Mouse (Mus musculus) olfactory bulb, adult 2 months (tissue): Measurements from ENCODE around the gene Insl6. TPM values are rescaled to one million over a fixed set of nuclear protein-coding genes. Genes with fewer than 3 reads are reported as not detected.

Source experiments
- H3K27ac ChIP-seq: fragments of 200-500 bp; 2 replicates; pipeline ENCODE4 v1.5.1; 2012; ENCODE audit warnings: low read depth, low read length; ENCODE audit not compliant: insufficient read depth
- H3K4me1 ChIP-seq: fragments of 200-500 bp; 2 replicates; pipeline ENCODE4 v1.6.1; 2012; ENCODE audit warnings: low read length; ENCODE audit not compliant: control insufficient read depth, insufficient read depth
- H3K4me3 ChIP-seq: fragments of 200-500 bp; 2 replicates; pipeline ENCODE4 v1.5.1; 2012; ENCODE audit warnings: mild to moderate bottlenecking, low read depth, low read length, moderate library complexity; ENCODE audit not compliant: insufficient read depth
- CTCF ChIP-seq: fragments of 200-500 bp; IDR thresholded peaks from 2 replicates; pipeline ENCODE4 v1.5.1; 2012; ENCODE audit warnings: low read depth, mild to moderate bottlenecking, low read length, moderate library complexity; ENCODE audit not compliant: insufficient read depth
- POLR2A ChIP-seq: fragments of 200-500 bp; IDR thresholded peaks from 2 replicates; pipeline ENCODE4 v1.6.1; 2012; ENCODE audit warnings: mild to moderate bottlenecking, low read depth, low read length, moderate library complexity; ENCODE audit not compliant: insufficient read depth
- WGBS: fragments of 180-500 bp; shearing (Covaris S2); methylation state at CpG from one replicate; pipeline ENCODE4 v1.1.7; 2018; 5-methylcytosine and 5-hydroxymethylcytosine counted together
- polyA plus RNA-seq: library from polyadenylated mRNA; stranded (reverse); fragments of >200 nt; gene quantifications from 2 replicates; pipeline ENCODE4 v1.2.4, GENCODE M21; 2012; ENCODE audit warnings: low replicate concordance; ENCODE audit not compliant: missing spikeins, insufficient read depth, insufficient read length

The Insl6 gene
- polyA plus RNA-seq, 1 experiment = not detected

DNA sequence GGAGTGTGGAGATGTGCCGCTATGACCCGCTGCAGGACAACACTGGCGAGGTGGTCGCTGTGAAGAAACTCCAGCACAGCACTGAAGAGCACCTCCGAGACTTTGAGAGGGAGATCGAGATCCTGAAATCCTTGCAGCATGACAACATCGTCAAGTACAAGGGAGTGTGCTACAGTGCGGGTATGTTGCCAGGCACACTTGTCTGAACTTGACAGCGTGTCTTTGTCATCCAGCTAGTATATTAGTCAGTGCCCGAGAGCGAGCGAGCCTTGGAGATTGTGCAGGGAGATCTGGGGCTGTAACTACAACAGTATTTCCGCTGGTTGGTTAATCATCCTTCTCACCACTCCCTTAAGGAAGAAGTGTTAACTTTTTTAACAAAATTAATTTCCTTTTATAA lies 24.2 kb downstream of the Insl6 start:
- WGBS = 81% methylated on average over 13 of the region's 13 CpGs

GRCm38 (mm10) chr19:29297366-29297765 lies 27.8 kb downstream of the Insl6 start:
- Histone ChIP-seq H3K4me1 (peaks cover 2% of the 10 kb centered on the region), H3K27ac (no peak overlapping the region), H3K4me3 (no peak overlapping the region)
- no peak for TF ChIP-seq CTCF
- TF ChIP-seq POLR2A = no peak
- WGBS = 96% methylated on average over 1 of the region's 1 CpGs

More for the DNA sequence above, 24.2 kb downstream of the Insl6 start:
- Histone ChIP-seq H3K4me3 (no peak overlapping the region), H3K4me1 (no peaks in the 10 kb centered on the region), H3K27ac (no peak overlapping the region)
- TF ChIP-seq CTCF (no peak), POLR2A (no peak)

DNA sequence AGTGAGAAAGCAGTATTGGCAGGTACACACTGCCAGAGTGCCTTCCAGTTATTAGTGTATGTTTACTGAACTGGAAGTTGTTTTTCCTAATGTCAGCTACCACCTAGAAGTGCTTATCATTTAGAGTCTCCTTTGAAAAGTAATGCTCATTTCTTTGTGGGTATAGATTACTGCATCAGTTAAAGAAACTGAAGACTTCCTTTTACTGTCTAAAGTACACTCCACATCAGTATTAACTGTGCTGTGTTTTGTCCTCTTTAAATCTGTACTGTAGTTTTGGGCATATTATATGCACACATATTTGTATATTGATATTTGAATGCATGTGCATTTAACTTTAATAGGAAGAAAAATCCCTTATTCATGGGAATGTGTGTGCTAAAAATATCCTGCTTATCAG lies 29.0 kb downstream of the Insl6 start:
- Histone ChIP-seq H3K4me3 (no peak overlapping the region), H3K27ac (no peak overlapping the region), H3K4me1 (peaks cover 5% of the 10 kb centered on the region)
- TF ChIP-seq POLR2A = no peak
- TF ChIP-seq CTCF = no peak

DNA sequence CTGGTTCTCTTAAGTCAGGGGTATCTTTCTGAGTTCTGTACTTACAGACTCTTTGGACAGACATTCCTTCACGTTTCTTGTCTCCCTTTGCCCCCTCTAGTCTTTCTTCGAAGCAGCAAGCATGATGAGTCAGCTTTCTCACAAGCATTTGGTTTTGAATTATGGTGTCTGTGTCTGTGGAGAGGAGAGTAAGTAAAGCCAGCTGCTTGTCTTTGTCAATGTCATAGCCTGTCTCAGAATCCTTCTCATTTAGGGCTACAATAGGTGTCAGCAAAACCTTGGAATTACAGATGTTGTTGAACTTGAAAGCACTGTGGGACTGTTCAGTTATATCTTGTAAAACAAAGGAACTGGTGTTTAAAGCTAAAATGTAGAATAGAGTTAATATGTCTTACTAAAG lies 30.4 kb downstream of the Insl6 start:
- Histone ChIP-seq H3K4me3 (no peak overlapping the region), H3K4me1 (peaks cover 5% of the 10 kb centered on the region), H3K27ac (no peak overlapping the region)
- no peak for TF ChIP-seq POLR2A
- TF ChIP-seq CTCF = no peak
- 54% methylated on average over 2 of the region's 2 CpGs for WGBS

DNA sequence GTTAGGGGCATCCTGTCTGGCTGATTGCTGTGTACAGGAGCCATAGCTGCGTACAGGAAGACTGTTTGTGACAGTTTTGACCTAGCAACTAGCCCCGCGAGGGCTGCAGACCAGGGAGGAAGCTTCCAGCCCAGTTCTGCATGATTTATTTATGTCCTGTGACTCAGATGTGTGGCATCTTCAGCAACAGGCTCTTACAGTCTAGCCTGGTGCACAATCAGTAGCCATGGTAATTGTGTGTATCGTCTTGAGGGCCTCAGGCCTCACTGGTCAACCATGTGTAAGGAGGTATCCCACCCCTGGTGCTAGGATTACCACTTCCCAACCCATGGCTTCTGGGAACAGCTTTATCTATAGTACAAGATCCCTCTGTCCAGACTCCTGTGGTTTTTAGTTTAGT lies 32.6 kb downstream of the Insl6 start:
- Histone ChIP-seq H3K27ac (no peak overlapping the region), H3K4me1 (peaks cover 5% of the 10 kb centered on the region), H3K4me3 (no peak overlapping the region)
- WGBS = 69% methylated on average over 4 of the region's 4 CpGs
- TF ChIP-seq CTCF (no peak), POLR2A (no peak)

DNA sequence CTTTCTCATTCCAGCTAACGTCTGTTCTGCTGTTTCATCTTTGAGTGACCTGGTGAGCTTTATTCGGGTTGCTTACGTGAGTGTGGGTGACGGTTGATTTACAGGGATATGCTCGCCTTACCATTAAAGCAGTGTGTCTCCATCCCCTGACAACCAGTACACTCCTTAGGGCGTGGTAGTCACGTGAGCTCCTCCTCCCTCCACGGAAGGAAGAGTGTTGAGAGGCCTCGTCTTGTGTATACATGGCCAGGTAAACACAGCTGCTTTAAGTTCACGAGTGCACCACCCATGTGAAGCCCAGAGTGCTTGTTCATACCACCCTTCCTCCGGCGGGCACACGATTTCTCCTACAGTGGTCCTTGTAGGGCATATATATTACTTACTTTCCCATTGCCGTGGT lies 33.6 kb downstream of the Insl6 start:
- 84% methylated on average over 14 of the region's 14 CpGs for WGBS
- no peak overlapping the region for H3K27ac ChIP-seq

DNA sequence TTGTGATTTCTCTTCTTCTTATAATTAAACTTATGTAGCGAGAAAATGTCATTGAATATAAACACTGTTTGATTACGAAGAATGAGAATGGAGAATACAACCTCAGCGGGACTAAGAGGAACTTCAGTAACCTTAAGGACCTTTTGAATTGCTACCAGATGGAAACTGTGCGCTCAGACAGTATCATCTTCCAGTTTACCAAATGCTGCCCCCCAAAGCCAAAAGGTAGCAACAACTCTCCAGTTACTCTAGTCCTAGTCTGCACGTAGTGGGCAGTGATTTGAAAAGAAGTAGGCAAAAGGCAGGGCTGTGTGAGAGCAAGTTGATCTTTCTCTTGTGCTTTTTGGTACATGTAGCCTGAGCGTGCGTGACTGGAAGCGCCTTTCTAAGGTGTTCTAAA lies 37.3 kb downstream of the Insl6 start:
- peaks cover 11% of the 10 kb centered on the region for H3K4me1 ChIP-seq
- WGBS = 72% methylated on average over 8 of the region's 8 CpGs
- TF ChIP-seq POLR2A (no peak), CTCF (no peak)
- H3K4me3 ChIP-seq = no peak overlapping the region
- no peak overlapping the region for H3K27ac ChIP-seq

More for the DNA sequence above, 33.6 kb downstream of the Insl6 start:
- no peak overlapping the region for H3K4me3 ChIP-seq
- H3K4me1 ChIP-seq = peaks cover 7% of the 10 kb centered on the region
- no peak for TF ChIP-seq CTCF
- TF ChIP-seq POLR2A = no peak

- WGBS = 23% methylated on average over 7 of the region's 7 CpGs
- Histone ChIP-seq H3K27ac (no peak overlapping the region), H3K4me1 (peaks cover 6% of the 10 kb centered on the region; the same call in 1 of the 2 replicates), H3K4me3 (no peak overlapping the region)
- TF ChIP-seq POLR2A = no peak
- no peak for TF ChIP-seq CTCF
These were observed 39.7 kb downstream of the Insl6 start for GRCm38 (mm10) chr19:29285451-29285869.

DNA sequence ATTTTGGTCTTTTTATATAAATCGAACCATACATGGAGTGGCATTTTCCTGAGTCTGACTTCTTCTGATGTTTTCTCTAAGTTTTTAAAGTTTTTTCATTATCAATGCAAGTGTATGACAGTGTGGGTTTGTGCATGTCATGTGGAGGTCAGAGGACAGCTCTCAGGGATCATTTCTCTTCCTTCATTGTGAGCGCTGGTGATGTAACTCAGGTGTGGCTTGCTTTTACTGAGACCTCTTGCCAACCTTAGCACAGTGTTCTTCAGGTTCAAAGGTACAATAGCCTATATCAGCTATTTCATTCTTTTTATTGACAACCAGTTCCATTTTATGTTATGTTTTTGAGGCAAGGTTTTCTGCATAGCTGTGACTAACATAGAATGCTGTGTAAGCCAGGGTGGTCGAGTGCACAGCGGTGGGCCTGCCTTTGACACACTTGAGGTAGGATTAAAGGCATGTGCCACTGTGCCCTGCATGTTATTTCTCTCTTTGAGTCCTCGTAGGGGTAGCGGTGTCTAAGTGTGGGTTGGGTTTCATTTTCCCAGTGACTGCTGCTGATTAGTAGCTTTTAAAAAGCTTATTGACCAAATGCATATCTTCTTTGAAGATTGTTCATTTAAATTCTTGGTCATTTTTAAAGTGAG lies 46.1 kb downstream of the Insl6 start:
- TF ChIP-seq CTCF (no peak), POLR2A (no peak)
- 0 out of 2 replicates have a peak, but pooled peaks cover 2% of the 10 kb centered on the region for H3K4me1 ChIP-seq
- no peak overlapping the region for H3K27ac ChIP-seq
- WGBS = 82% methylated on average over 6 of the region's 6 CpGs
- no peak overlapping the region for H3K4me3 ChIP-seq
